Mouse (Mus musculus) stomach, postnatal 0 days (tissue): ENCODE data around the gene Hoga1.

ENCODE experiments used
- CTCF ChIP-seq: IDR thresholded peaks from 2 replicates; pipeline ENCODE4 v1.5.1; 2016; ENCODE audit warnings: antibody characterized with exemption, low read depth, mild to moderate bottlenecking, moderate library complexity
- EP300 ChIP-seq: optimal IDR thresholded peaks from 2 replicates; pipeline ENCODE3; 2016; ENCODE audit warnings: antibody characterized with exemption

- TF ChIP-seq EP300 (no peak), CTCF (no peak)
These were observed 40.8 kb downstream of the Hoga1 start, which contains the start of gene Morn4 for GRCm38 (mm10) chr19:42086166-42086565.
